Mouse (Mus musculus): ENCODE data around the gene Med29.
"Not testable (repeated sequence)": the region's sequence is repeated elsewhere in the genome, so short reads cannot be mapped to it uniquely, and the experiment has no call there.

The Med29 gene

GRCm38 (mm10) chr7:28398000-28398399, 5.5 kb upstream of the Med29 start:
- no peak for DNase-seq (ENCODE audit: low spot score in 2 of 2)

GRCm38 (mm10) chr7:28395425-28395824, 2.9 kb upstream of the Med29 start:
- DNase-seq (ENCODE audit: low spot score in 2 of 2): no peak

- no peak for DNase-seq (ENCODE audit: low spot score in 2 of 2)
Observed at GRCm38 (mm10) chr7:28393272-28393951, 904 bp upstream of the Med29 start.

- no peak for DNase-seq (ENCODE audit: low spot score in 2 of 2)
Observed at GRCm38 (mm10) chr7:28390331-28390730, 2.2 kb downstream of the Med29 start.

- DNase-seq (ENCODE audit: low spot score in 2 of 2): not testable (repeated sequence)
Observed at GRCm38 (mm10) chr7:28387384-28387783, 5.1 kb downstream of the Med29 start.

- DNase-seq (ENCODE audit: low spot score in 2 of 2): not testable (repeated sequence)
Observed at GRCm38 (mm10) chr7:28386877-28387276, 5.6 kb downstream of the Med29 start.

GRCm38 (mm10) chr7:28386462-28386861, 6.0 kb downstream of the Med29 start:
- peak; percentile 71 to 79 for DNase-seq (ENCODE audit: low spot score in 2 of 2)

- DNase-seq (ENCODE audit: low spot score in 2 of 2): no peak
Observed at GRCm38 (mm10) chr7:28386007-28386406, 6.5 kb downstream of the Med29 start.

- no peak for DNase-seq (ENCODE audit: low spot score in 2 of 2)
Observed at GRCm38 (mm10) chr7:28385196-28385595, 7.3 kb downstream of the Med29 start.

GRCm38 (mm10) chr7:28384162-28384561, 8.3 kb downstream of the Med29 start:
- DNase-seq (ENCODE audit: low spot score in 2 of 2): no peak

GRCm38 (mm10) chr7:28383606-28384005, 8.9 kb downstream of the Med29 start:
- DNase-seq (ENCODE audit: low spot score in 2 of 2): no peak

- DNase-seq (ENCODE audit: low spot score in 2 of 2): peak; percentile 68 to 77
Observed at GRCm38 (mm10) chr7:28382981-28383396, 9.5 kb downstream of the Med29 start.

- no peak for DNase-seq (ENCODE audit: low spot score in 2 of 2)
Observed at GRCm38 (mm10) chr7:28382347-28382951, 10.1 kb downstream of the Med29 start.

GRCm38 (mm10) chr7:28381938-28382337, 10.6 kb downstream of the Med29 start:
- no peak for DNase-seq (ENCODE audit: low spot score in 2 of 2)

GRCm38 (mm10) chr7:28381017-28381790, 11.3 kb downstream of the Med29 start:
- DNase-seq (ENCODE audit: low spot score in 2 of 2): no peak

GRCm38 (mm10) chr7:28380237-28381016, 12.1 kb downstream of the Med29 start, which contains the start of gene Zfp36:
TSS of gene Zfp36 (minus strand) at chr7:28380253.
- DNase-seq (ENCODE audit: low spot score in 2 of 2): no peak

- peak; percentile 74 to 76 for DNase-seq (ENCODE audit: low spot score in 2 of 2)
Observed at GRCm38 (mm10) chr7:28378769-28379651, 13.5 kb downstream of the Med29 start.

- DNase-seq (ENCODE audit: low spot score in 2 of 2): no peak
Observed at GRCm38 (mm10) chr7:28378066-28378690, 14.3 kb downstream of the Med29 start.

- no peak for DNase-seq (ENCODE audit: low spot score in 2 of 2)
Observed at GRCm38 (mm10) chr7:28377190-28378065, 15.1 kb downstream of the Med29 start.

Measured in frontal cortex, postnatal 36 days (tissue).